Mouse (Mus musculus) duodenum, adult 2 months (tissue): ENCODE data around the gene Atoh1. TPM values are rescaled to one million over a fixed set of nuclear protein-coding genes. Genes with fewer than 3 reads are reported as not detected.

ENCODE experiments used
- polyA plus RNA-seq: library from polyadenylated mRNA; depleted of rRNA; stranded (reverse); fragments of >200 nt; gene quantifications from 2 replicates; pipeline ENCODE4 v1.2.3, GENCODE M21; 2012; ENCODE audit warnings: low replicate concordance; rRNA removed

Atoh1 gene
- polyA plus RNA-seq, result 9.7 and 16.1 TPM in 2 replicates

GRCm38 (mm10) chr6:64728499-64729198 lies at the start of gene Atoh1:
Gene Atoh1, plus strand, starts transcription at chr6:64729125.

